Mouse (Mus musculus) bone marrow, adult 2 months (tissue): ENCODE measurements around the gene Ifnab.

Experiments
- CTCF ChIP-seq: fragments of 200-500 bp; IDR thresholded peaks from 2 replicates; pipeline ENCODE4 v1.5.1; 2011; ENCODE audit warnings: low read length, control low read depth; ENCODE audit not compliant: control insufficient read depth, insufficient read depth
- POLR2A ChIP-seq: fragments of 200-500 bp; IDR thresholded peaks from 2 replicates; pipeline ENCODE4 v1.6.1; 2011; ENCODE audit warnings: low read depth, mild to moderate bottlenecking, control low read depth, low read length, borderline replicate concordance; ENCODE audit not compliant: control insufficient read depth

DNA sequence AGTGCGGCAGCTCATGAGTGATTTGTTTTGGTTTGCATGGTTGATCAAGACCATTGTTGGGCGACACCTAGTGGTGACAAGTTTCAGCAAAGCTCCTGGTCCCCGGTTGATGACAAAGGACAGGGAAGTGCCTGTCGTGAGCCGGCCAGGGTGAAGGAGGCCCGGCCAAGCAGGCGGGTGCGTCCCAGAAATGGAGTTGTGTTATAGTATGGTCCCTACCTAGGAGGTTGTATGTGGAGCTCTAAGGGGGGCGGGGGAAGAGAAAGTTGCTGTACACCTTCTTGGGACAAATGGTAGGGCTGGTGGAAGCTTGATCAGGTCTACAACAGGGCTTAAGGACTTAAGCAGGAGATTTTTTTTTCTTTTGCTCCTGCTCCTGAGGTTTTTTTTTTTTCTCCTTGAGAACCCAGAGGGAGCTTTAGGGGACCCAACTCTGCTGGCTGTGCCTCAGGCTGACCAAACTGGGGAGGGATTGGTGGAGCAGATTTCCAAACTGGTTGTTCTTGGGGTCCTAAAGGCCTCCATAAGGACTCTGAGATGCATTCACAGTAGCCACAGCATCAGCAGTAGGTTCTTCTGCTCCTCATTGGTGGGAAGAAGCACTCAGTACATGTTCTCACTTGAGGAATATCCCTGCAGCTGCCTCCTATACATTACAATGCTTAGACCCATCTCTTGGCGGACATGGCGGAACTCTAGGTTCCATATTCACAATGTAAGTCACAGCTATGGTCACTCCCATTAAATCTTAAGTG is 49.9 kb downstream of the Ifnab start:
- TF ChIP-seq CTCF (peak; percentile 74), POLR2A (no peak)
